Mouse (Mus musculus) C2C12 (cell line): Measurements from ENCODE around the gene Mdfi.

Experiments
- CEBPB ChIP-seq: IDR thresholded peaks from one replicate; pipeline ENCODE4 v1.6.1; 2011; ENCODE audit warnings: low read depth, mild to moderate bottlenecking, control low read depth, moderate library complexity
- CTCF ChIP-seq: IDR thresholded peaks from one replicate; pipeline ENCODE4 v1.5.1; 2011; ENCODE audit not compliant: control insufficient read depth, insufficient read depth, insufficient read length
- MYOD1 ChIP-seq: IDR thresholded peaks from one replicate; pipeline ENCODE4 v1.6.1; 2011; ENCODE audit warnings: low read depth; ENCODE audit not compliant: control insufficient read depth, insufficient read length

- TF ChIP-seq CTCF (no peak), CEBPB (no peak), MYOD1 (no peak)
Measured at GRCm38 (mm10) chr17:47879207-47879606, 44.7 kb upstream of the Mdfi start.
